ENCODE assay signal across 9 mouse cellular contexts in genomic region chr7:24628685-24629610, GRCm38 (mm10). TPM values are rescaled to one million over a fixed set of nuclear protein-coding genes. Genes with fewer than 3 reads are reported as not detected.
A peak's percentile ranks its signal among the peaks of the same experiment; 100 is the strongest.
DNase-seq lines count a peak whose midpoint lies in the region; ATAC-seq and TF ChIP-seq lines count a peak whose summit lies in the region.
"Had no signal": no experiment of that assay in that cellular context is flagged by ENCODE, and none has a peak within 500 bp of the region (broad histone marks: within the 10 kb centered on the region; RNA-seq: fewer than 3 reads in every experiment).

No protein-coding gene starts in this region.

- H3K27me3 ChIP-seq in embryonic facial prominence, embryonic 11.5 days (ENCODE audit: control insufficient read depth, insufficient read depth, low read length), result no peaks in the 10 kb centered on the region
- H3K27me3 ChIP-seq in liver, postnatal 0 days (ENCODE audit: insufficient read depth, low read length), result no peaks in the 10 kb centered on the region
- peaks cover 10% of the 10 kb centered on the region; the same call in 1 of the 2 replicates for H3K27me3 ChIP-seq in neural tube, embryonic 13.5 days
- no peaks in the 10 kb centered on the region for H3K27me3 ChIP-seq in testis, adult 2 months (ENCODE audit: control insufficient read depth, insufficient read depth, low read length)
- H3K27me3 ChIP-seq: Patski had no signal

- intact Hi-C loops in left cerebral cortex, adult 2 months (cut with DNase I), result loop anchor here (10.0 kb wide), 1 partner anchor 306 kb away; no protein-coding TSS in a partner anchor

- no peaks in the 10 kb centered on the region for H3K4me1 ChIP-seq in embryonic facial prominence, embryonic 11.5 days (ENCODE audit: control insufficient read depth, insufficient read depth, low read length)
- H3K4me1 ChIP-seq in liver, postnatal 0 days (ENCODE audit: insufficient read depth), result peaks cover 6% of the 10 kb centered on the region
- H3K4me1 ChIP-seq in neural tube, embryonic 13.5 days (replicated peaks), result peaks cover 7% of the 10 kb centered on the region
- H3K4me1 ChIP-seq in testis, adult 2 months (ENCODE audit: control insufficient read depth, insufficient read depth, low read length), result peaks cover 16% of the 10 kb centered on the region

- H3K9me3 ChIP-seq in embryonic facial prominence, embryonic 11.5 days (replicated peaks; ENCODE audit: control insufficient read depth, low read length), result no peaks in the 10 kb centered on the region
- no peaks in the 10 kb centered on the region for H3K9me3 ChIP-seq in liver, postnatal 0 days (ENCODE audit: low read length)
- no peaks in the 10 kb centered on the region for H3K9me3 ChIP-seq in neural tube, embryonic 13.5 days

- H3K4me2 ChIP-seq in embryonic facial prominence, embryonic 11.5 days (ENCODE audit: low read depth, low read length), result peak overlapping the region; percentile 60
- H3K4me2 ChIP-seq in liver, postnatal 0 days (ENCODE audit: low read depth, low read length), result peak overlapping the region; percentile 67
- H3K4me2 ChIP-seq in neural tube, embryonic 13.5 days, result peak overlapping the region; percentile 59

- 9% methylated on average over 30 of the region's 33 CpGs for WGBS in embryonic facial prominence, embryonic 11.5 days
- 11% methylated on average over 32 of the region's 33 CpGs for WGBS in liver, postnatal 0 days (ENCODE audit: insufficient replicate concordance)
- 7% methylated on average over 32 of the region's 33 CpGs for WGBS in neural tube, embryonic 13.5 days

- no peak for TF ChIP-seq POLR2A in testis, adult 2 months (IDR thresholded peaks at IDR 0.05; ENCODE audit: control insufficient read depth, low read depth, low read length)

- no peak overlapping the region for H3K27ac ChIP-seq in left cerebral cortex, adult 2 months
- H3K27ac ChIP-seq in embryonic facial prominence, embryonic 11.5 days (replicated peaks; ENCODE audit: low read depth, low read length), result no peak overlapping the region; the same call in 1 of the 2 replicates
- no peak overlapping the region for H3K27ac ChIP-seq in liver, postnatal 0 days (ENCODE audit: low read depth)
- H3K27ac ChIP-seq in neural tube, embryonic 13.5 days (replicated peaks), result no peak overlapping the region
- H3K27ac ChIP-seq in testis, adult 2 months (ENCODE audit: control insufficient read depth, insufficient read depth, low read depth, low read length), result no peak overlapping the region

- TF ChIP-seq CTCF in left cerebral cortex, adult 2 months (IDR thresholded peaks at IDR 0.05), result no peak
- TF ChIP-seq CTCF in liver, postnatal 0 days (IDR thresholded peaks at IDR 0.05; ENCODE audit: low read depth), result no peak
- TF ChIP-seq CTCF in testis, adult 2 months (IDR thresholded peaks at IDR 0.05; ENCODE audit: control insufficient read depth, insufficient read depth, insufficient replicate concordance, low read depth, low read length), result no peak

- peak; percentile 80 for ATAC-seq in embryonic facial prominence, embryonic 11.5 days (replicated peaks; ENCODE audit: insufficient number of reproducible peaks, low FRiP score, low TSS enrichment, low read depth)
- ATAC-seq in liver, postnatal 0 days, result peak; percentile 82
- peak; percentile 52; the same call in 1 of the 2 replicates for ATAC-seq in neural tube, embryonic 13.5 days (ENCODE audit: low read depth)
- ATAC-seq: Patski had no signal

- H3K36me3 ChIP-seq in embryonic facial prominence, embryonic 11.5 days (replicated peaks; ENCODE audit: control insufficient read depth, insufficient read depth, low read depth, low read length), result no peaks in the 10 kb centered on the region
- H3K36me3 ChIP-seq in liver, postnatal 0 days (replicated peaks; ENCODE audit: insufficient read depth, low read length), result 0 out of 2 replicates have a peak, but pooled peaks cover 15% of the 10 kb centered on the region
- H3K36me3 ChIP-seq in neural tube, embryonic 13.5 days, result no peaks in the 10 kb centered on the region
- no peaks in the 10 kb centered on the region for H3K36me3 ChIP-seq in testis, adult 2 months (ENCODE audit: control insufficient read depth, insufficient read depth, low read length)

- H3K9ac ChIP-seq in embryonic facial prominence, embryonic 11.5 days (replicated peaks; ENCODE audit: low read length), result peak overlapping the region; percentile 59
- H3K9ac ChIP-seq in liver, postnatal 0 days (replicated peaks), result peak overlapping the region; percentile 37; the same call in 1 of the 2 replicates
- peak overlapping the region; percentile 60 for H3K9ac ChIP-seq in neural tube, embryonic 13.5 days

- DNase-seq in left cerebral cortex, adult 2 months (ENCODE audit: extremely low spot score in 1 of 2, low spot score in 2 of 2), result peak in 1 of 2 experiments; percentile 53
- DNase-seq in left cerebral cortex, adult 11 months (ENCODE audit: low spot score), result no peak
- DNase-seq in embryonic facial prominence, embryonic 11.5 days (ENCODE audit: low spot score), result peak; percentile 89
- DNase-seq in heart, adult 9 months (ENCODE audit: low spot score in 2 of 2), result peak; percentile 79 to 80
- DNase-seq in kidney, adult 8-10 months, result peak; percentile 80 to 89
- DNase-seq in liver, postnatal 0 days, result peak; percentile 88

- TF ChIP-seq EP300 in liver, postnatal 0 days (IDR thresholded peaks at IDR 0.05; ENCODE audit: low read depth), result no peak

- H3K4me3 ChIP-seq in left cerebral cortex, adult 2 months, result peak overlapping the region; percentile 13; the same call in 1 of the 2 replicates
- peak overlapping the region; percentile 16 for H3K4me3 ChIP-seq in embryonic facial prominence, embryonic 11.5 days (ENCODE audit: low read depth, low read length)
- peak overlapping the region; percentile 25 for H3K4me3 ChIP-seq in liver, postnatal 0 days (ENCODE audit: low read depth, low read length)
- H3K4me3 ChIP-seq in neural tube, embryonic 13.5 days, result peak overlapping the region; percentile 32
- H3K4me3 ChIP-seq in testis, adult 2 months (ENCODE audit: control insufficient read depth, low read depth, low read length), result peak overlapping the region; percentile 69

RNA-seq across cellular contexts. Expression of gene Lypd3, which starts 7.4 kb away (rescaled TPM):
- under 1 TPM; 0.20 to 0.63 TPM for total RNA-seq in left cerebral cortex, adult 2 months (2021)
- 2.0 and 2.1 TPM in 2 replicates for polyA plus RNA-seq in embryonic facial prominence, embryonic 11.5 days (2014; fragmentation: Nextera tagmentation; extraction: Ambion mirVana)
- not detected in 2 replicates for polyA plus RNA-seq in liver, postnatal 0 days (2015; fragmentation: Nextera tagmentation; extraction: Ambion mirVana)
- polyA plus RNA-seq in neural tube, embryonic 13.5 days (2015; fragmentation: Nextera tagmentation; extraction: Ambion mirVana), result 0.22 and 0.23 TPM in 2 replicates
- 0.06 and 0.16 TPM in 2 replicates for polyA plus RNA-seq in testis, adult 2 months (2012; rRNA removed)
- polyA plus RNA-seq: Patski had no signal

RNA-seq across cellular contexts. Expression of gene Phldb3, which starts 18.4 kb away (rescaled TPM):
- not detected for total RNA-seq in left cerebral cortex, adult 2 months (2021)
- 0.10 and 0.13 TPM in 2 replicates for polyA plus RNA-seq in embryonic facial prominence, embryonic 11.5 days (2014; fragmentation: Nextera tagmentation; extraction: Ambion mirVana)
- polyA plus RNA-seq in liver, postnatal 0 days (2015; fragmentation: Nextera tagmentation; extraction: Ambion mirVana), result 0.12 and 0.25 TPM in 2 replicates
- not detected in 2 replicates for polyA plus RNA-seq in neural tube, embryonic 13.5 days (2015; fragmentation: Nextera tagmentation; extraction: Ambion mirVana)
- 0.52 and 0.85 TPM in 2 replicates for polyA plus RNA-seq in testis, adult 2 months (2012; rRNA removed)

RNA-seq across cellular contexts. Expression of gene Zfp575, which starts 41.5 kb away (rescaled TPM):
- 1 to 10 TPM; 6.8 to 6.9 TPM for total RNA-seq in left cerebral cortex, adult 2 months (2021)
- polyA plus RNA-seq in embryonic facial prominence, embryonic 11.5 days (2014; fragmentation: Nextera tagmentation; extraction: Ambion mirVana), result 0.91 and 1.4 TPM in 2 replicates
- polyA plus RNA-seq in liver, postnatal 0 days (2015; fragmentation: Nextera tagmentation; extraction: Ambion mirVana), result 0.13 and 0.15 TPM in 2 replicates
- 7.7 and 8.4 TPM in 2 replicates for polyA plus RNA-seq in neural tube, embryonic 13.5 days (2015; fragmentation: Nextera tagmentation; extraction: Ambion mirVana)
- polyA plus RNA-seq in testis, adult 2 months (2012; rRNA removed), result 0.04 and 0.06 TPM in 2 replicates
- polyA plus RNA-seq: Patski had no signal

RNA-seq across cellular contexts. Expression of gene Ethe1, which starts 41.6 kb away (rescaled TPM):
- total RNA-seq in left cerebral cortex, adult 2 months (2021), result 10 to 100 TPM; 14.4 to 14.6 TPM
- polyA plus RNA-seq in embryonic facial prominence, embryonic 11.5 days (2014; fragmentation: Nextera tagmentation; extraction: Ambion mirVana), result 24.4 and 27.2 TPM in 2 replicates
- 39.7 and 40.9 TPM in 2 replicates for polyA plus RNA-seq in liver, postnatal 0 days (2015; fragmentation: Nextera tagmentation; extraction: Ambion mirVana)
- polyA plus RNA-seq in neural tube, embryonic 13.5 days (2015; fragmentation: Nextera tagmentation; extraction: Ambion mirVana), result 18.1 and 21.9 TPM in 2 replicates
- polyA plus RNA-seq in testis, adult 2 months (2012; rRNA removed), result 1.3 and 1.5 TPM in 2 replicates

RNA-seq across cellular contexts. Expression of gene Tex101, which starts 47.5 kb away (rescaled TPM):
- not detected for total RNA-seq in left cerebral cortex, adult 2 months (2021)
- not detected in 2 replicates for polyA plus RNA-seq in embryonic facial prominence, embryonic 11.5 days (2014; fragmentation: Nextera tagmentation; extraction: Ambion mirVana)
- not detected in 2 replicates for polyA plus RNA-seq in liver, postnatal 0 days (2015; fragmentation: Nextera tagmentation; extraction: Ambion mirVana)
- not detected in 2 replicates for polyA plus RNA-seq in neural tube, embryonic 13.5 days (2015; fragmentation: Nextera tagmentation; extraction: Ambion mirVana)
- 418 and 545 TPM in 2 replicates for polyA plus RNA-seq in testis, adult 2 months (2012; rRNA removed)
- polyA plus RNA-seq: Patski had no signal

Comparison
In these comparisons a context has a peak if more than half of its experiments do, and no peak if none do; other contexts are left out.
1. H3K4me3 ChIP-seq: peak in every context shown above with its lines; median percentile 69 in testis, adult 2 months; 32 in neural tube, embryonic 13.5 days; 25 in liver, postnatal 0 days; 16 in embryonic facial prominence, embryonic 11.5 days; 13 in left cerebral cortex, adult 2 months.